Mouse (Mus musculus) stomach, embryonic 16.5 days (tissue): ENCODE measurements around the gene Paox. TPM values are rescaled to one million over a fixed set of nuclear protein-coding genes. Genes with fewer than 3 reads are reported as not detected.

Experiments used
- ATAC-seq: fragments of 200-750 bp; cut with Nextera tagmentation; 2 replicates; pipeline ENCODE4 v1.8.0; 2017; ENCODE audit warnings: moderate number of reproducible peaks, moderate TSS enrichment; ENCODE audit not compliant: insufficient read depth, low FRiP score
- H3K27ac ChIP-seq: fragments of 300-500 bp; sonication (generic); 2 replicates; pipeline ENCODE4 v1.5.1; 2014; ENCODE audit warnings: low read length
- H3K27me3 ChIP-seq: fragments of 300-500 bp; sonication (generic); 2 replicates; pipeline ENCODE4 v1.6.1; 2014; ENCODE audit warnings: low read length, control low read depth, mixed read lengths; ENCODE audit not compliant: control insufficient read depth, insufficient read depth
- H3K36me3 ChIP-seq: fragments of 300-500 bp; sonication (generic); 2 replicates; pipeline ENCODE4 v1.6.1; 2014; ENCODE audit warnings: low read length; ENCODE audit not compliant: control insufficient read depth, insufficient read depth
- H3K4me1 ChIP-seq: fragments of 300-500 bp; sonication (generic); 2 replicates; pipeline ENCODE4 v1.6.1; 2014; ENCODE audit warnings: low read length, control low read depth, mixed read lengths; ENCODE audit not compliant: control insufficient read depth, insufficient read depth
- H3K4me2 ChIP-seq: fragments of 300-500 bp; sonication (generic); 2 replicates; pipeline ENCODE4 v1.6.1; 2014; ENCODE audit warnings: low read depth, low read length, mixed read lengths
- H3K4me3 ChIP-seq: fragments of 300-500 bp; sonication (generic); replicated peaks from 2 replicates; pipeline ENCODE4 v1.5.1; 2014; ENCODE audit warnings: mild to moderate bottlenecking, low read length
- H3K9ac ChIP-seq: fragments of 300-500 bp; sonication (generic); 2 replicates; pipeline ENCODE4 v1.6.1; 2014; ENCODE audit warnings: low read length
- H3K9me3 ChIP-seq: fragments of 300-500 bp; sonication (generic); replicated peaks from 2 replicates; pipeline ENCODE4 v1.6.1; 2016; ENCODE audit warnings: low read length, control low read depth; ENCODE audit not compliant: control insufficient read depth
- WGBS: fragments of 180-500 bp; shearing (Covaris S2); extraction: QIAGEN DNeasy Blood & Tissue Kit; methylation state at CpG from one replicate; pipeline ENCODE4 v1.1.7; 2014; 5-methylcytosine and 5-hydroxymethylcytosine counted together
- polyA plus RNA-seq: library from polyadenylated mRNA; unstranded; fragments of >200 nt; fragmentation: Nextera tagmentation; extraction: Ambion mirVana; gene quantifications from 2 replicates; pipeline ENCODE4 v1.2.1, GENCODE M21; 2015

The Paox gene
- polyA plus RNA-seq, result 31.4 and 31.9 TPM in 2 replicates

- Histone ChIP-seq H3K27ac (peak within 1 kb of the TSS; percentile 94), H3K4me2 (peak within 1 kb of the TSS; percentile 95), H3K4me1 (peaks cover 6% of the 10 kb centered on the region), H3K9me3 (no peaks in the 10 kb centered on the region), H3K4me3 (peak within 1 kb of the TSS; percentile 79), H3K9ac (peak within 1 kb of the TSS; percentile 86), H3K36me3 (0 out of 2 replicates have a peak, but pooled peaks cover 6% of the 10 kb centered on the region), H3K27me3 (no peaks in the 10 kb centered on the region)
- peak; percentile 89 for ATAC-seq
- WGBS, result under 1% methylated on average over 23 of the region's 23 CpGs
These were observed at the start of gene Paox for GRCm38 (mm10) chr7:140115583-140116328. Gene Paox (plus strand): TSS chr7:140115799.

- no peak overlapping the region for H3K27ac ChIP-seq
- no peak overlapping the region for H3K4me2 ChIP-seq
- WGBS, result 50% methylated on average over 6 of the region's 6 CpGs
- no peak for ATAC-seq
- no peak overlapping the region for H3K4me3 ChIP-seq
- H3K9ac ChIP-seq, result no peak overlapping the region
- no peaks in the 10 kb centered on the region for H3K36me3 ChIP-seq
- H3K27me3 ChIP-seq, result peaks cover 14% of the 10 kb centered on the region
- no peaks in the 10 kb centered on the region for H3K4me1 ChIP-seq
- no peaks in the 10 kb centered on the region for H3K9me3 ChIP-seq
These were observed 48.2 kb upstream of the Paox start for GRCm38 (mm10) chr7:140067397-140067796.

DNA sequence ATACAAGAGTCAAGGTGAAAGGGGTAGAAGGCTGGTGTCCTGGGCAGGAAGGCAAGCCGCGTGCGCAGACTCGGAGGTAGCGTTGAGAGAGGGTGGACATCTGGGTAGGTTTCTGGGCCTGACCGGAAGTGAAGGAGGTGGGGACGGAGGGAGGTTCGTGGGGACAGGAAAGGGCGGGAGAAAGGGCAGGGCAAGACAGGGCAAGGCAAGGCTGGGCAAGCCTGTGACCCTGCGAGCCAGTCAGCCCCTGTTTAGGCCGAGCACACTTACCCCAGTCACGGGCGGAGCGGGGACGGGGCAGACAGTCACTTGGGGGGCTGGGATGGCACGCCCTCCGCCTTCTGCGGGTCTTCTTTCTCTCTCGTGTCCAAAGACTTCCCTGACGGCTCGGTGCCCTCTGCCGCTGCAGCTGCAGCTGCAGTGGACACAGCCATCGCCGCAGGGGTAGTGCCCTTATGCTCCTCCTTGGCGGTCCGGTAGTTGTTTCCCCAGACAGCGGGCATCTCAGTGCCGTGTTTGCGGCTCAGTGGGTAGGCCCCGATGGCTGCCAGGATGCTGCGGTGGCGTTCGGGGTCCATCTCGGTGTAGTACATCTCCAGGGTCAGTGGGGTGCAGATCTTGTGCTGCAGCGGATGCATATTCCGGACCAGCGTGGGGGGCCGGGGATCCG is 45.4 kb upstream of the Paox start:
- WGBS, result 28% methylated on average over 39 of the region's 39 CpGs
- Histone ChIP-seq H3K9me3 (no peaks in the 10 kb centered on the region), H3K9ac (peak overlapping the region; percentile 67), H3K4me3 (peak overlapping the region; percentile 34), H3K36me3 (no peaks in the 10 kb centered on the region), H3K27ac (no peak overlapping the region), H3K4me2 (peak overlapping the region; percentile 55), H3K27me3 (peaks cover 6% of the 10 kb centered on the region; the same call in 1 of the 2 replicates), H3K4me1 (no peaks in the 10 kb centered on the region)
- ATAC-seq, result peak; percentile 44; the same call in 1 of the 2 replicates

GRCm38 (mm10) chr7:140077698-140078097 is 37.9 kb upstream of the Paox start:
- ATAC-seq, result no peak
- Histone ChIP-seq H3K4me3 (no peak overlapping the region), H3K9me3 (no peaks in the 10 kb centered on the region), H3K27ac (no peak overlapping the region), H3K36me3 (no peaks in the 10 kb centered on the region), H3K4me2 (no peak overlapping the region), H3K27me3 (peaks cover 33% of the 10 kb centered on the region), H3K4me1 (peaks cover 4% of the 10 kb centered on the region; the same call in 1 of the 2 replicates), H3K9ac (no peak overlapping the region)
- WGBS, result 64% methylated on average over 6 of the region's 6 CpGs

- Histone ChIP-seq H3K9me3 (no peaks in the 10 kb centered on the region), H3K4me3 (no peak overlapping the region), H3K4me2 (no peak overlapping the region), H3K27me3 (peaks cover 33% of the 10 kb centered on the region), H3K4me1 (peaks cover 4% of the 10 kb centered on the region; the same call in 1 of the 2 replicates), H3K36me3 (no peaks in the 10 kb centered on the region), H3K27ac (no peak overlapping the region), H3K9ac (no peak overlapping the region)
- WGBS, result 7% methylated on average over 5 of the region's 5 CpGs
- no peak for ATAC-seq
These were observed 36.9 kb upstream of the Paox start for GRCm38 (mm10) chr7:140078711-140079110.

GRCm38 (mm10) chr7:140080503-140081156 is 35.0 kb upstream of the Paox start:
- no peaks in the 10 kb centered on the region for H3K36me3 ChIP-seq
- peak overlapping the region; percentile 43 for H3K4me2 ChIP-seq
- peak; percentile 47 for ATAC-seq
- no peaks in the 10 kb centered on the region for H3K9me3 ChIP-seq
- no peak overlapping the region for H3K27ac ChIP-seq
- H3K4me3 ChIP-seq, result peak overlapping the region; percentile 27
- peak overlapping the region; percentile 49; the same call in 1 of the 2 replicates for H3K9ac ChIP-seq
- H3K27me3 ChIP-seq, result peaks cover 33% of the 10 kb centered on the region
- 4% methylated on average over 24 of the region's 24 CpGs for WGBS
- H3K4me1 ChIP-seq, result peaks cover 4% of the 10 kb centered on the region; the same call in 1 of the 2 replicates

DNA sequence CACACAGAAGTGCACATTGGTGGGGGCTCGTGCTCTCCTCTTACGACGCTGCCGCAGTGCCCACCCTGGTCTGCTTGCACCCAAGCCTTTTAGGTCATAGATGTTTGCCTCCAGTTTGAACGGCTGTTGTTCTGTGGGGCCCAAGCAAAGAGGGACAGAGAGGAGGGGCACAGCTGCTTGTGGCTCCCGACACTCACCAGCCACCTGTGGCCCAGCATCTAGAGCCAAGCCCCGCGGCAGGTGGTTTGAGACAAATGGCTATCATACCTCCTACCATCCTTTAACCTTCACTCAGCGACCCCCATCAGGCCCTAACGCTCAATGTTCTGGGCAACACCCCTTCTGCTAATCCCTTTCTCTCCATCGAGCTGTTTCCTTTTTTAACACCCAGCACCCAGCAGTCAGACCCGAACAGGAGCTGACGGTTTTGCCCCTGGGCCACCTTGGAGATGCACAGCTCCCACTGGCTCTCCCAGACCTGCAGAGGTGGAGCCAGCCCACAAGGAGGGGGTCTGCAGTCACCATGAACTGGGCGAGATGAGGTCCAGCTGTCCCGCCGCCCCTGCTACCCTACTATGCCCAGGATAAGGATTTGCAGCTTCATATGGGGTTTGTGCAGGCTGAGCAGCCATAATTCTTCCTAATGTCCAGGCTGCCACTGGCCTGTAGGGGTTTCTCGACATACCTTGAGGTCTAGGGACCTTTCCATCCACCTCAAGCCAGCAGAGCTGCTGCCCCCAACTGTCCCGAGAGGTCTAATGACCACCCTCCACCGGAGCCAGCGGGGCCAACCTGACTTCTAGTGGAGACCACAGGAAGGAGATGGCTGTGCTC is 34.0 kb upstream of the Paox start:
- Histone ChIP-seq H3K36me3 (no peaks in the 10 kb centered on the region), H3K4me3 (no peak overlapping the region), H3K27me3 (peaks cover 33% of the 10 kb centered on the region), H3K27ac (no peak overlapping the region), H3K9me3 (no peaks in the 10 kb centered on the region), H3K4me1 (peaks cover 4% of the 10 kb centered on the region; the same call in 1 of the 2 replicates), H3K9ac (no peak overlapping the region), H3K4me2 (no peak overlapping the region)
- ATAC-seq, result no peak
- WGBS, result 27% methylated on average over 20 of the region's 20 CpGs

DNA sequence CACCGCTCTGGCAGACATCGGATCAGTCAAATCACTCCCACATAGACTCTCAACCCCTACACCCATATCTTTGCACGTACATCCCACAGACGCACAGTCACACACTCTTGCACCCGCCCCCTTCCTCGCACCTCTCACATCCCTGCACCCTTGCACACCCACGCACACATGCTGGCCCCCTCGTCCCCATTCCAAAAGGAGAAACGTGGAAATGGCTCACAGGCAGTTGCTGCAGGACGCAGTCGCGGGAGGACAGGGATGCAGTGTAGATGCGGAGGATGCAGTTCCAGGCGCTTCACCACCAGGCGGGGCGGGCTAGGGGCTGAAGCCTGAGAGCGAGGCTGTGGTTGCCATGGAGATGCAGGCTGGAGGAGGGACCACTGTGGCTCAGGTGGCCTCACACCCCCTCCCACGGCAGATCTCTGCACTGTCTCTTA is 33.3 kb upstream of the Paox start, which contains the start of gene Caly:
TSS of gene Caly (minus strand) at position 307 of the 437 bp plus-strand sequence.
- no peak within 1 kb of the TSS for H3K27ac ChIP-seq
- 0 out of 2 replicates have a peak, but pooled peaks have one; percentile 20 for ATAC-seq
- no peak within 1 kb of the TSS for H3K4me2 ChIP-seq
- no peak within 1 kb of the TSS for H3K9ac ChIP-seq
- peaks cover 33% of the 10 kb centered on the region for H3K27me3 ChIP-seq
- no peaks in the 10 kb centered on the region for H3K9me3 ChIP-seq
- no peaks in the 10 kb centered on the region for H3K36me3 ChIP-seq
- H3K4me1 ChIP-seq, result peaks cover 4% of the 10 kb centered on the region; the same call in 1 of the 2 replicates
- H3K4me3 ChIP-seq, result no peak within 1 kb of the TSS
- WGBS, result 7% methylated on average over 18 of the region's 18 CpGs
